Mouse (Mus musculus): ENCODE data around the gene Camk2g.

Camk2g gene

GRCm38 (mm10) chr14:20786020-20786419 is 7.9 kb downstream of the Camk2g start:
- CTCF ChIA-PET = no interaction called here

GRCm38 (mm10) chr14:20785231-20785630 is 8.7 kb downstream of the Camk2g start:
- CTCF ChIA-PET = interaction anchor here (0.6 kb wide), 1 partner anchor 260 kb away, joined by 3 read pairs; no protein-coding TSS in a partner anchor

GRCm38 (mm10) chr14:20784708-20785107 is 9.2 kb downstream of the Camk2g start:
- CTCF ChIA-PET = interaction anchor here (0.6 to 1.1 kb wide), 2 partner anchors 10 to 261 kb away, joined by 3 read pairs; no protein-coding TSS in a partner anchor

- CTCF ChIA-PET = no interaction called here
Measured at GRCm38 (mm10) chr14:20783526-20783925, 10.4 kb downstream of the Camk2g start.

- CTCF ChIA-PET = no interaction called here
Measured at GRCm38 (mm10) chr14:20782860-20783259, 11.0 kb downstream of the Camk2g start.

- CTCF ChIA-PET = no interaction called here
Measured at GRCm38 (mm10) chr14:20780217-20780616, 13.7 kb downstream of the Camk2g start.

GRCm38 (mm10) chr14:20778496-20778895 is 15.4 kb downstream of the Camk2g start:
- CTCF ChIA-PET = no interaction called here

GRCm38 (mm10) chr14:20775661-20776060 is 18.2 kb downstream of the Camk2g start:
- CTCF ChIA-PET = no interaction called here

GRCm38 (mm10) chr14:20773410-20773809 is 20.5 kb downstream of the Camk2g start:
- CTCF ChIA-PET = interaction anchor here (0.6 kb wide), 1 partner anchor 171 kb away, joined by 8 read pairs; no protein-coding TSS in a partner anchor

GRCm38 (mm10) chr14:20772808-20773207 is 21.1 kb downstream of the Camk2g start:
- CTCF ChIA-PET = no interaction called here

GRCm38 (mm10) chr14:20771941-20772340 is 21.9 kb downstream of the Camk2g start:
- CTCF ChIA-PET = no interaction called here

- CTCF ChIA-PET = no interaction called here
Measured at GRCm38 (mm10) chr14:20768581-20768980, 25.3 kb downstream of the Camk2g start.

GRCm38 (mm10) chr14:20767936-20768335 is 26.0 kb downstream of the Camk2g start:
- CTCF ChIA-PET = interaction anchor here (0.7 kb wide), 1 partner anchor 13 kb away, joined by 4 read pairs; no protein-coding TSS in a partner anchor

GRCm38 (mm10) chr14:20765642-20766258 is 28.1 kb downstream of the Camk2g start:
- CTCF ChIA-PET = interaction anchor here (0.7 to 1.5 kb wide), 4 partner anchors 33 to 253 kb away, joined by 3 to 8 read pairs (median 6); no protein-coding TSS in a partner anchor

- CTCF ChIA-PET = interaction anchor here (0.5 to 1.5 kb wide), 3 partner anchors 28 to 254 kb away, joined by 4 to 8 read pairs (median 4); no protein-coding TSS in a partner anchor
Measured at GRCm38 (mm10) chr14:20764942-20765341, 28.9 kb downstream of the Camk2g start.

GRCm38 (mm10) chr14:20758768-20759435 is 35.0 kb downstream of the Camk2g start:
- CTCF ChIA-PET = interaction anchor here (0.5 to 0.7 kb wide), 2 partner anchors 11 to 102 kb away, joined by 3 to 7 read pairs; no protein-coding TSS in a partner anchor

GRCm38 (mm10) chr14:20757370-20757907 is 36.4 kb downstream of the Camk2g start:
- CTCF ChIA-PET = no interaction called here

- CTCF ChIA-PET = no interaction called here
Measured at GRCm38 (mm10) chr14:20753792-20754191, 40.1 kb downstream of the Camk2g start.

- CTCF ChIA-PET = no interaction called here
Measured at GRCm38 (mm10) chr14:20750503-20750902, 43.4 kb downstream of the Camk2g start.

GRCm38 (mm10) chr14:20749494-20750051 is 44.3 kb downstream of the Camk2g start:
- CTCF ChIA-PET = no interaction called here

- CTCF ChIA-PET = no interaction called here
Measured at GRCm38 (mm10) chr14:20748388-20748787, 45.5 kb downstream of the Camk2g start.

GRCm38 (mm10) chr14:20746935-20747334 is 47.0 kb downstream of the Camk2g start:
- CTCF ChIA-PET = no interaction called here

Data from spleen, embryonic (tissue).